Mouse (Mus musculus) cerebellum, adult 11-12 months (tissue): Measurements from ENCODE around the gene Olfr1018.

Experiments used
- DNase-seq: peaks from one replicate; pipeline ENCODE4 v3.0.0; 2022

Olfr1018 gene

GRCm38 (mm10) chr2:85818179-85818578 lies at the start of gene Olfr1018:
TSS of gene Olfr1018 (plus strand) at chr2:85818479.
- no peak for DNase-seq

GRCm38 (mm10) chr2:85772413-85772812 lies 45.9 kb upstream of the Olfr1018 start, which contains the start of gene Olfr1014:
TSS of gene Olfr1014 (plus strand) at chr2:85772713.
- DNase-seq, result no peak

- DNase-seq, result no peak
Measured at GRCm38 (mm10) chr2:85781717-85782116, 36.6 kb upstream of the Olfr1018 start, which contains the start of gene Olfr1015. TSS of gene Olfr1015 (plus strand) at chr2:85782017.

- no peak for DNase-seq
Measured at GRCm38 (mm10) chr2:85792331-85792730, 25.9 kb upstream of the Olfr1018 start.

GRCm38 (mm10) chr2:85802444-85802843 lies 15.8 kb upstream of the Olfr1018 start, which contains the start of gene Olfr1016:
TSS of gene Olfr1016 (minus strand) at chr2:85802544.
- no peak for DNase-seq

GRCm38 (mm10) chr2:85804501-85804900 lies 13.8 kb upstream of the Olfr1018 start:
- DNase-seq, result no peak

GRCm38 (mm10) chr2:85845383-85845782 lies 27.1 kb downstream of the Olfr1018 start, which contains the start of gene Olfr1019:
TSS of gene Olfr1019 (minus strand) at chr2:85845483.
- DNase-seq, result no peak

GRCm38 (mm10) chr2:85846730-85847129 lies 28.5 kb downstream of the Olfr1018 start, which contains the start of gene Olfr1020:
TSS of gene Olfr1020 (plus strand) at chr2:85847030.
- no peak for DNase-seq

GRCm38 (mm10) chr2:85868294-85868693 lies 50.0 kb downstream of the Olfr1018 start, which contains the start of gene Olfr1022:
TSS of gene Olfr1022 (plus strand) at chr2:85868594.
- no peak for DNase-seq
